Mouse (Mus musculus) MEL (cell line): ENCODE measurements around the gene Agmat.

ENCODE experiments used
- CHD2 ChIP-seq: IDR thresholded peaks from 2 replicates; pipeline ENCODE4 v1.6.1; 2011; ENCODE audit warnings: low read length, improper control_type of control experiment
- CTCF ChIP-seq, 3 experiments: IDR thresholded peaks in 2 of 3; conservative IDR thresholded peaks in 1 of 3; 2 replicates each; pipeline ENCODE4 v1.5.1; 2011 to 2012; ENCODE audit warnings: low read length in 3 of 3, low read depth in 2 of 3, mild to moderate bottlenecking in 2 of 3, improper control_type of control experiment in 1 of 3, inconsistent platforms in 1 of 3, mixed read lengths in 1 of 3, moderate library complexity in 1 of 3; ENCODE audit not compliant: control insufficient read depth in 1 of 3, insufficient read depth in 1 of 3, poor library complexity in 1 of 3, severe bottlenecking in 1 of 3
- EP300 ChIP-seq, 2 experiments: IDR thresholded peaks; 2 replicates each; pipeline ENCODE4 v1.6.1; 2011; ENCODE audit warnings: improper control_type of control experiment in 2 of 2, low read length in 2 of 2, low read depth in 1 of 2, mild to moderate bottlenecking in 1 of 2
- ETS1 ChIP-seq: IDR thresholded peaks from 2 replicates; pipeline ENCODE4 v1.6.1; 2012; ENCODE audit warnings: low read depth, mild to moderate bottlenecking, inconsistent platforms, low read length, improper control_type of control experiment, moderate library complexity
- GATA1 ChIP-seq: IDR thresholded peaks from 2 replicates; pipeline ENCODE4 v1.6.1; 2011; ENCODE audit warnings: low read depth, low read length, improper control_type of control experiment
- HCFC1 ChIP-seq: IDR thresholded peaks from 2 replicates; pipeline ENCODE4 v1.6.1; 2012; ENCODE audit warnings: low read depth, mild to moderate bottlenecking, inconsistent platforms, low read length, improper control_type of control experiment, moderate library complexity
- KAT2A ChIP-seq: conservative IDR thresholded peaks from 2 replicates; pipeline ENCODE4 v1.6.1; 2012; ENCODE audit warnings: low read depth, low read length, improper control_type of control experiment, inconsistent platforms
- MAFK ChIP-seq: IDR thresholded peaks from 2 replicates; pipeline ENCODE4 v1.6.1; 2011; ENCODE audit warnings: low read depth, mild to moderate bottlenecking, low read length, improper control_type of control experiment, borderline replicate concordance
- MXI1 ChIP-seq: IDR thresholded peaks from 2 replicates; pipeline ENCODE4 v1.6.1; 2011; ENCODE audit warnings: mild to moderate bottlenecking, low read depth, low read length, improper control_type of control experiment
- NRF1 ChIP-seq: IDR thresholded peaks from 2 replicates; pipeline ENCODE4 v1.6.1; 2014; ENCODE audit warnings: low read depth, mild to moderate bottlenecking, inconsistent platforms, low read length, improper control_type of control experiment, moderate library complexity; ENCODE audit not compliant: poor library complexity, insufficient read depth, severe bottlenecking
- POLR2A ChIP-seq, 2 experiments: IDR thresholded peaks; 2 replicates each; pipeline ENCODE4 v1.6.1; 2011 to 2012; ENCODE audit warnings: low read length in 2 of 2, mild to moderate bottlenecking in 2 of 2, control low read depth in 1 of 2, improper control_type of control experiment in 1 of 2, low read depth in 1 of 2, moderate library complexity in 1 of 2; ENCODE audit not compliant: control insufficient read depth in 1 of 2, insufficient read depth in 1 of 2, poor library complexity in 1 of 2
- TCF12 ChIP-seq: IDR thresholded peaks from 2 replicates; pipeline ENCODE4 v1.6.1; 2014; ENCODE audit warnings: low read depth, mild to moderate bottlenecking, inconsistent platforms, low read length, improper control_type of control experiment, moderate library complexity
- USF1 ChIP-seq: IDR thresholded peaks from 2 replicates; pipeline ENCODE4 v1.6.1; 2014; ENCODE audit warnings: low read depth, mild to moderate bottlenecking, inconsistent platforms, low read length, improper control_type of control experiment, moderate library complexity
- ZNF384 ChIP-seq: IDR thresholded peaks from 2 replicates; pipeline ENCODE4 v1.6.1; 2012; ENCODE audit warnings: low read depth, mild to moderate bottlenecking, inconsistent platforms, low read length, improper control_type of control experiment

- TF ChIP-seq ZNF384 (no peak), CTCF (IDR thresholded peaks at IDR 0.05 in 2 of 3, conservative IDR thresholded peaks at IDR 0.05 in 1 of 3; ENCODE audit: control insufficient read depth in 1 of 3, insufficient read depth in 1 of 3, low read depth in 2 of 3, low read length in 3 of 3, poor library complexity in 1 of 3, severe bottlenecking in 1 of 3) (no peak), KAT2A (no peak), POLR2A (IDR thresholded peaks at IDR 0.05; ENCODE audit: control insufficient read depth in 1 of 2, insufficient read depth in 1 of 2, low read depth in 1 of 2, low read length in 2 of 2, poor library complexity in 1 of 2) (no peak), NRF1 (no peak), TCF12 (no peak), HCFC1 (no peak), MXI1 (no peak), EP300 (IDR thresholded peaks at IDR 0.05; ENCODE audit: low read depth in 1 of 2, low read length in 2 of 2) (no peak), MAFK (no peak), GATA1 (no peak), USF1 (no peak), CHD2 (no peak), ETS1 (no peak)
These were observed 9.6 kb upstream of the Agmat start for GRCm38 (mm10) chr4:141736856-141737255.
